Mouse (Mus musculus): ENCODE data around the gene Zfp169. TPM values are rescaled to one million over a fixed set of nuclear protein-coding genes. Genes with fewer than 3 reads are reported as not detected.

The Zfp169 gene
- total and polyA plus RNA-seq, 3 experiments: 3.6 to 6.5 TPM; not detected in 1

DNA sequence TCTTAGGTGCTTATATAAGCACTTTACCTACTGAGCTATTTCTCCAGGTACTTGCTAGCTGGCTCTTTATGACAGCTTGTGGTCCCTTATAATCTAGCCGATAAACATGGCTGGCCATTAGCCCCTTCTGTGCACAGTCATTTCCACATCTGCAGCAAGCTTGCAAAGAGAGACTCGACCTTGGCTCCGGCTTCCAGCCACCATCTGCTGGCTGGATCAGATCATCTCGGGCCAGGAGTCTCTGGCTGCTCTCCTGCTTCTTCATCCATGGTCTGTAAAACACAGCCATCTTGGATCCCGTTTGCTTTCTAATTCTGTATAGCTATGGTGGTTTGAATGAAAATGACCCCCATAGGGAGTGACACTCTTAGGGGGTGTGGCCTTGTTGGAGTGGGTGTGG, 49.1 kb upstream of the Zfp169 start:
- no peaks in the 10 kb centered on the region for H3K79me2 ChIP-seq (ENCODE audit: control insufficient read depth, insufficient read depth, low read length, poor library complexity)
- peaks cover 0 to 4% of the 10 kb centered on the region in 2 experiments; a peak in 2 of 4 replicates for H3K4me1 ChIP-seq (ENCODE audit: control insufficient read depth in 1 of 2, insufficient read depth in 2 of 2, low read length in 2 of 2)
- H3K36me3 ChIP-seq (ENCODE audit: control insufficient read depth in 1 of 2, insufficient read depth in 2 of 2, low read length in 2 of 2): peaks cover 0 to 6% of the 10 kb centered on the region in 2 experiments; a peak in 2 of 4 replicates
- H3K4me3 ChIP-seq (ENCODE audit: control insufficient read depth in 1 of 2, insufficient read depth in 1 of 2, low read depth in 2 of 2, low read length in 2 of 2): no peak overlapping the region
- DNase-seq (ENCODE audit: low read depth, low spot score): no peak
- no peak for TF ChIP-seq UBTF (IDR thresholded peaks at IDR 0.05; ENCODE audit: borderline replicate concordance, insufficient read depth, low read depth, low read length)
- TF ChIP-seq ZKSCAN1 (IDR thresholded peaks at IDR 0.05; ENCODE audit: low read depth, low read length): no peak
- no peak for TF ChIP-seq MYB (IDR thresholded peaks at IDR 0.05; ENCODE audit: low read depth, low read length)
- TF ChIP-seq ZC3H11A (IDR thresholded peaks at IDR 0.05; ENCODE audit: low read depth, low read length): no peak
- TF ChIP-seq GABPA (IDR thresholded peaks at IDR 0.05; ENCODE audit: low read depth, low read length): no peak
- no peak for TF ChIP-seq ZNF384 (IDR thresholded peaks at IDR 0.05; ENCODE audit: low read depth, low read length)
- no peak for TF ChIP-seq ETS1 (IDR thresholded peaks at IDR 0.05; ENCODE audit: low read depth, low read length)
- no peak for TF ChIP-seq HCFC1 (IDR thresholded peaks at IDR 0.05; ENCODE audit: low read depth, low read length)
- no peak for TF ChIP-seq E2F4 (IDR thresholded peaks at IDR 0.05; ENCODE audit: borderline replicate concordance, low read depth, low read length)
- no peak for TF ChIP-seq JUND (IDR thresholded peaks at IDR 0.05; ENCODE audit: low read depth, low read length)
- no peak for TF ChIP-seq NELFE (IDR thresholded peaks at IDR 0.05; ENCODE audit: low read depth, low read length)
- TF ChIP-seq RCOR1 (IDR thresholded peaks at IDR 0.05; ENCODE audit: low read depth, low read length): no peak
- no peak for TF ChIP-seq SIN3A (IDR thresholded peaks at IDR 0.05; ENCODE audit: low read length)
- TF ChIP-seq MEF2A (IDR thresholded peaks at IDR 0.05; ENCODE audit: extremely low read depth, insufficient replicate concordance, low read depth, low read length, poor library complexity, severe bottlenecking): no peak
- no peak for TF ChIP-seq EP300 (IDR thresholded peaks at IDR 0.05; ENCODE audit: low read depth in 1 of 2, low read length in 2 of 2)
- no peak for TF ChIP-seq TCF12 (IDR thresholded peaks at IDR 0.05; ENCODE audit: low read depth, low read length)
- no peak for TF ChIP-seq MAX (IDR thresholded peaks at IDR 0.05; ENCODE audit: low read length)
- H3K9me3 ChIP-seq (replicated peaks; ENCODE audit: insufficient read depth, low read length): no peaks in the 10 kb centered on the region
- H3K27ac ChIP-seq (ENCODE audit: control insufficient read depth, low read depth, low read length): no peak overlapping the region
- no peaks in the 10 kb centered on the region; a peak in 1 of 4 replicates for H3K27me3 ChIP-seq (ENCODE audit: control insufficient read depth in 1 of 2, insufficient read depth in 2 of 2, low read length in 2 of 2)
- H3K9ac ChIP-seq (ENCODE audit: control insufficient read depth, low read depth, low read length, poor library complexity, severe bottlenecking): no peak overlapping the region

DNA sequence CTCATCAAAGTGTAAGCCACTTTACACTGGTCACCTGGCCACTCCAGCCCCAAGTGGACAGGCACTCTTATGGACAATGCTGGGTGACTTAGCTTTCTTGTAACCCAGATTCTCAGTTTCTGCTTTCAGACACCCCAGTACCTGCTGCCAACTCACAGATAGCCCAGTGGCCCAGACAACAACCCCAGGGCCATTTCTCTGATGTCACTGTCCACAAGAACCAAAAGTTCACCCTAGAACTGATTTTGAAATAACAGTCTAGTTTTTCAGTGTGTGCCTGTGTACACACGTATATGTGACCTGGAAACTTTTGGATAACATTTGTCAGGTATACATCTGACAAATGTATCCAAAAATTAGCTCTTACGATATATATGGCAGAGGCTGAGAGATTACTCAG, 48.2 kb upstream of the Zfp169 start:
- Histone ChIP-seq H3K36me3 (ENCODE audit: control insufficient read depth in 1 of 2, insufficient read depth in 2 of 2, low read length in 2 of 2) (peaks cover 0 to 4% of the 10 kb centered on the region in 2 experiments; a peak in 2 of 4 replicates), H3K79me2 (ENCODE audit: control insufficient read depth, insufficient read depth, low read length, poor library complexity) (no peaks in the 10 kb centered on the region), H3K9me3 (replicated peaks; ENCODE audit: insufficient read depth, low read length) (no peaks in the 10 kb centered on the region), H3K9ac (ENCODE audit: control insufficient read depth, low read depth, low read length, poor library complexity, severe bottlenecking) (no peak overlapping the region), H3K4me3 (ENCODE audit: control insufficient read depth in 1 of 2, insufficient read depth in 1 of 2, low read depth in 2 of 2, low read length in 2 of 2) (no peak overlapping the region), H3K27ac (ENCODE audit: control insufficient read depth, low read depth, low read length) (no peak overlapping the region), H3K4me1 (ENCODE audit: control insufficient read depth in 1 of 2, insufficient read depth in 2 of 2, low read length in 2 of 2) (peaks cover under 1 to 4% of the 10 kb centered on the region in 2 experiments; a peak in 2 of 4 replicates), H3K27me3 (ENCODE audit: control insufficient read depth in 1 of 2, insufficient read depth in 2 of 2, low read length in 2 of 2) (no peaks in the 10 kb centered on the region; a peak in 1 of 4 replicates)
- no peak for DNase-seq (ENCODE audit: low read depth, low spot score)
- TF ChIP-seq ZMIZ1 (IDR thresholded peaks at IDR 0.05; ENCODE audit: low read depth, low read length) (no peak), POLR2AphosphoS2 (IDR thresholded peaks at IDR 0.05; ENCODE audit: low read length) (no peak)
